Mouse (Mus musculus) MEL (cell line): Measurements from ENCODE around the gene Tarbp2. TPM values are rescaled to one million over a fixed set of nuclear protein-coding genes. Genes with fewer than 3 reads are reported as not detected.

ENCODE experiments used
- DNase-seq: peaks from one replicate; pipeline ENCODE4 v3.0.0; 2011; ENCODE audit warnings: low read depth, low spot score
- H3K27ac ChIP-seq: 2 replicates; pipeline ENCODE4 v1.5.1; 2012; ENCODE audit warnings: low read depth, mild to moderate bottlenecking, control low read depth, low read length, moderate library complexity; ENCODE audit not compliant: control insufficient read depth
- H3K27me3 ChIP-seq, 2 experiments: fragments of 150-350 bp in 1 of 2; sonication (generic) in 1 of 2; 2 replicates each; pipeline ENCODE4 v1.6.1; 2012; ENCODE audit warnings: low read length in 2 of 2, mild to moderate bottlenecking in 2 of 2, improper control_type of control experiment in 1 of 2, moderate library complexity in 1 of 2; ENCODE audit not compliant: insufficient read depth in 2 of 2, control insufficient read depth in 1 of 2
- H3K36me3 ChIP-seq, 2 experiments: 2 replicates each; pipeline ENCODE4 v1.6.1; 2012 to 2014; ENCODE audit warnings: low read length in 2 of 2, improper control_type of control experiment in 1 of 2, inconsistent platforms in 1 of 2, mild to moderate bottlenecking in 1 of 2; ENCODE audit not compliant: insufficient read depth in 2 of 2, control insufficient read depth in 1 of 2
- H3K4me1 ChIP-seq, 2 experiments: fragments of 150-350 bp in 1 of 2; sonication (generic) in 1 of 2; 2 replicates each; pipeline ENCODE4 v1.6.1; 2012; ENCODE audit warnings: low read length in 2 of 2, improper control_type of control experiment in 1 of 2, mild to moderate bottlenecking in 1 of 2; ENCODE audit not compliant: insufficient read depth in 2 of 2, control insufficient read depth in 1 of 2
- H3K4me3 ChIP-seq, 2 experiments: fragments of 150-350 bp in 1 of 2; sonication (generic) in 1 of 2; 2 replicates each; pipeline ENCODE4 v1.5.1; 2012; ENCODE audit warnings: low read depth in 2 of 2, low read length in 2 of 2, mild to moderate bottlenecking in 2 of 2, moderate library complexity in 2 of 2, control low read depth in 1 of 2, improper control_type of control experiment in 1 of 2; ENCODE audit not compliant: control insufficient read depth in 1 of 2, insufficient read depth in 1 of 2
- H3K79me2 ChIP-seq: 2 replicates; pipeline ENCODE4 v1.6.1; 2012; ENCODE audit warnings: mild to moderate bottlenecking, low read length, moderate library complexity; ENCODE audit not compliant: control insufficient read depth, poor library complexity, insufficient read depth
- H3K9ac ChIP-seq: 2 replicates; pipeline ENCODE4 v1.6.1; 2012; ENCODE audit warnings: low read depth, mild to moderate bottlenecking, control low read depth, low read length, moderate library complexity; ENCODE audit not compliant: control insufficient read depth, poor library complexity, severe bottlenecking
- H3K9me3 ChIP-seq: fragments of 150-350 bp; sonication (generic); replicated peaks from 2 replicates; pipeline ENCODE4 v1.6.1; 2012; ENCODE audit warnings: mild to moderate bottlenecking, low read length, improper control_type of control experiment, moderate library complexity; ENCODE audit not compliant: insufficient read depth
- BHLHE40 ChIP-seq: IDR thresholded peaks from 2 replicates; pipeline ENCODE4 v1.6.1; 2012; ENCODE audit warnings: low read depth, mild to moderate bottlenecking, inconsistent platforms, low read length, improper control_type of control experiment, borderline replicate concordance
- CHD1 ChIP-seq: IDR thresholded peaks from 2 replicates; pipeline ENCODE4 v1.6.1; 2012; ENCODE audit warnings: low read depth, mild to moderate bottlenecking, inconsistent platforms, low read length, improper control_type of control experiment
- CHD2 ChIP-seq: IDR thresholded peaks from 2 replicates; pipeline ENCODE4 v1.6.1; 2011; ENCODE audit warnings: low read length, improper control_type of control experiment
- CTCF ChIP-seq, 3 experiments: IDR thresholded peaks in 2 of 3; conservative IDR thresholded peaks in 1 of 3; 2 replicates each; pipeline ENCODE4 v1.5.1; 2011 to 2012; ENCODE audit warnings: low read length in 3 of 3, low read depth in 2 of 3, mild to moderate bottlenecking in 2 of 3, improper control_type of control experiment in 1 of 3, inconsistent platforms in 1 of 3, mixed read lengths in 1 of 3, moderate library complexity in 1 of 3; ENCODE audit not compliant: control insufficient read depth in 1 of 3, insufficient read depth in 1 of 3, poor library complexity in 1 of 3, severe bottlenecking in 1 of 3
- GABPA ChIP-seq: IDR thresholded peaks from 2 replicates; pipeline ENCODE4 v1.6.1; 2012; ENCODE audit warnings: low read depth, mild to moderate bottlenecking, inconsistent platforms, low read length, improper control_type of control experiment, moderate library complexity
- GATA1 ChIP-seq: IDR thresholded peaks from 2 replicates; pipeline ENCODE4 v1.6.1; 2011; ENCODE audit warnings: low read depth, low read length, improper control_type of control experiment
- HCFC1 ChIP-seq: IDR thresholded peaks from 2 replicates; pipeline ENCODE4 v1.6.1; 2012; ENCODE audit warnings: low read depth, mild to moderate bottlenecking, inconsistent platforms, low read length, improper control_type of control experiment, moderate library complexity
- JUND ChIP-seq: IDR thresholded peaks from 2 replicates; pipeline ENCODE4 v1.6.1; 2011; ENCODE audit warnings: low read depth, mild to moderate bottlenecking, improper control_type of control experiment, low read length
- KAT2A ChIP-seq: conservative IDR thresholded peaks from 2 replicates; pipeline ENCODE4 v1.6.1; 2012; ENCODE audit warnings: low read depth, low read length, improper control_type of control experiment, inconsistent platforms
- MAX ChIP-seq: IDR thresholded peaks from 2 replicates; pipeline ENCODE4 v1.6.1; 2011; ENCODE audit warnings: low read length, improper control_type of control experiment
- MAZ ChIP-seq: IDR thresholded peaks from 2 replicates; pipeline ENCODE4 v1.6.1; 2012; ENCODE audit warnings: low read depth, mild to moderate bottlenecking, inconsistent platforms, low read length, improper control_type of control experiment
- MXI1 ChIP-seq: IDR thresholded peaks from 2 replicates; pipeline ENCODE4 v1.6.1; 2011; ENCODE audit warnings: mild to moderate bottlenecking, low read depth, low read length, improper control_type of control experiment
- MYC ChIP-seq: IDR thresholded peaks from 2 replicates; pipeline ENCODE4 v1.6.1; 2011; ENCODE audit warnings: low read depth, mild to moderate bottlenecking, low read length, improper control_type of control experiment, moderate library complexity
- NELFE ChIP-seq: IDR thresholded peaks from 2 replicates; pipeline ENCODE4 v1.6.1; 2011; ENCODE audit warnings: low read depth, low read length, improper control_type of control experiment
- NRF1 ChIP-seq: IDR thresholded peaks from 2 replicates; pipeline ENCODE4 v1.6.1; 2014; ENCODE audit warnings: low read depth, mild to moderate bottlenecking, inconsistent platforms, low read length, improper control_type of control experiment, moderate library complexity; ENCODE audit not compliant: poor library complexity, insufficient read depth, severe bottlenecking
- POLR2A ChIP-seq, 2 experiments: IDR thresholded peaks; 2 replicates each; pipeline ENCODE4 v1.6.1; 2011 to 2012; ENCODE audit warnings: low read length in 2 of 2, mild to moderate bottlenecking in 2 of 2, control low read depth in 1 of 2, improper control_type of control experiment in 1 of 2, low read depth in 1 of 2, moderate library complexity in 1 of 2; ENCODE audit not compliant: control insufficient read depth in 1 of 2, insufficient read depth in 1 of 2, poor library complexity in 1 of 2
- POLR2AphosphoS2 ChIP-seq: IDR thresholded peaks from 2 replicates; pipeline ENCODE4 v1.6.1; 2011; ENCODE audit warnings: low read length, improper control_type of control experiment
- POLR2AphosphoS5 ChIP-seq: IDR thresholded peaks from 2 replicates; pipeline ENCODE4 v1.6.1; 2012; ENCODE audit warnings: low read depth, borderline replicate concordance, mild to moderate bottlenecking, inconsistent platforms, low read length, moderate library complexity, mixed read lengths
- SMC3 ChIP-seq: IDR thresholded peaks from 2 replicates; pipeline ENCODE4 v1.6.1; 2011; ENCODE audit warnings: low read depth, low read length, improper control_type of control experiment
- TAL1 ChIP-seq: IDR thresholded peaks from 2 replicates; pipeline ENCODE4 v1.6.1; 2012; ENCODE audit warnings: mild to moderate bottlenecking, inconsistent platforms, low read length, moderate library complexity, mixed read lengths
- TCF12 ChIP-seq: IDR thresholded peaks from 2 replicates; pipeline ENCODE4 v1.6.1; 2014; ENCODE audit warnings: low read depth, mild to moderate bottlenecking, inconsistent platforms, low read length, improper control_type of control experiment, moderate library complexity
- polyA plus RNA-seq, 2 experiments: library from polyadenylated mRNA; stranded (reverse) in 1 of 2; unstranded in 1 of 2; fragments of >175 nt in 1 of 2; fragments of >200 nt in 1 of 2; gene quantifications; 2 replicates each; pipeline versions ENCODE4 v1.2.1 to v1.2.4; 2012; ENCODE audit warnings: low replicate concordance in 2 of 2, low read depth in 1 of 2; ENCODE audit not compliant: insufficient read length in 2 of 2, insufficient read depth in 1 of 2, missing spikeins in 1 of 2
- total RNA-seq: library from RNA; depleted of rRNA; stranded (reverse); fragments of 300-350 nt; gene quantifications from 2 replicates; pipeline ENCODE4 v1.2.3, GENCODE M21; 2012

The Tarbp2 gene
- total and polyA plus RNA-seq, 3 experiments, result 155 to 182 TPM; not detected in 1

GRCm38 (mm10) chr15:102510590-102511284 is 7.3 kb upstream of the Tarbp2 start (continued):
- TF ChIP-seq NRF1 (0 out of 2 replicates have a peak, but pooled peaks have one; percentile 2), GABPA (no peak)

GRCm38 (mm10) chr15:102511285-102511833 is 6.6 kb upstream of the Tarbp2 start:
- DNase-seq, result no peak
- Histone ChIP-seq H3K79me2 (no peaks in the 10 kb centered on the region), H3K36me3 (peaks cover 0 to 3% of the 10 kb centered on the region in 2 experiments; a peak in 2 of 4 replicates), H3K27me3 (no peaks in the 10 kb centered on the region), H3K27ac (no peak overlapping the region), H3K4me3 (no peak overlapping the region), H3K4me1 (peaks cover 0 to 20% of the 10 kb centered on the region in 2 experiments; a peak in 2 of 4 replicates), H3K9me3 (no peaks in the 10 kb centered on the region), H3K9ac (no peak overlapping the region)
- TF ChIP-seq NELFE (peak; percentile 21; the same call in 1 of the 2 replicates), SMC3 (no peak)

- DNase-seq, result no peak
- H3K79me2 ChIP-seq, result no peaks in the 10 kb centered on the region
- peaks cover 0 to 3% of the 10 kb centered on the region in 2 experiments; a peak in 2 of 4 replicates for H3K36me3 ChIP-seq
- no peak overlapping the region for H3K9ac ChIP-seq
- H3K27me3 ChIP-seq, result no peaks in the 10 kb centered on the region
- H3K4me1 ChIP-seq, result peaks cover 0 to 22% of the 10 kb centered on the region in 2 experiments; a peak in 2 of 4 replicates
- no peak for TF ChIP-seq MAZ
- TF ChIP-seq JUND, result no peak
- TF ChIP-seq NRF1, result no peak
- TF ChIP-seq MXI1, result no peak
- TF ChIP-seq POLR2A (IDR thresholded peaks at IDR 0.05; ENCODE audit: control insufficient read depth in 1 of 2, insufficient read depth in 1 of 2, low read depth in 1 of 2, low read length in 2 of 2, poor library complexity in 1 of 2), result no peak
- no peak for TF ChIP-seq POLR2AphosphoS5
- TF ChIP-seq TCF12, result no peak
- no peak for TF ChIP-seq MAX
- no peak for TF ChIP-seq MYC
- no peak for TF ChIP-seq POLR2AphosphoS2
- no peak for TF ChIP-seq HCFC1
- TF ChIP-seq CTCF (IDR thresholded peaks at IDR 0.05 in 2 of 3, conservative IDR thresholded peaks at IDR 0.05 in 1 of 3; ENCODE audit: control insufficient read depth in 1 of 3, insufficient read depth in 1 of 3, low read depth in 2 of 3, low read length in 3 of 3, poor library complexity in 1 of 3, severe bottlenecking in 1 of 3), result no peak
- TF ChIP-seq KAT2A, result no peak
- TF ChIP-seq CHD2, result no peak
- no peak for TF ChIP-seq TAL1
- no peak for TF ChIP-seq CHD1
- no peak for TF ChIP-seq GATA1
- no peak for TF ChIP-seq BHLHE40
- H3K27ac ChIP-seq, result no peak overlapping the region
- no peak overlapping the region for H3K4me3 ChIP-seq
- H3K9me3 ChIP-seq, result no peaks in the 10 kb centered on the region
Observed at GRCm38 (mm10) chr15:102512010-102512409, 6.0 kb upstream of the Tarbp2 start.
